Mouse (Mus musculus): ENCODE data around the gene A630001G21Rik. TPM values are rescaled to one million over a fixed set of nuclear protein-coding genes. Genes with fewer than 3 reads are reported as not detected.
A peak's percentile ranks its signal among the peaks of the same experiment; 100 is the strongest.

The A630001G21Rik gene
- polyA plus RNA-seq, 1 experiment, result 0.02 TPM

DNA sequence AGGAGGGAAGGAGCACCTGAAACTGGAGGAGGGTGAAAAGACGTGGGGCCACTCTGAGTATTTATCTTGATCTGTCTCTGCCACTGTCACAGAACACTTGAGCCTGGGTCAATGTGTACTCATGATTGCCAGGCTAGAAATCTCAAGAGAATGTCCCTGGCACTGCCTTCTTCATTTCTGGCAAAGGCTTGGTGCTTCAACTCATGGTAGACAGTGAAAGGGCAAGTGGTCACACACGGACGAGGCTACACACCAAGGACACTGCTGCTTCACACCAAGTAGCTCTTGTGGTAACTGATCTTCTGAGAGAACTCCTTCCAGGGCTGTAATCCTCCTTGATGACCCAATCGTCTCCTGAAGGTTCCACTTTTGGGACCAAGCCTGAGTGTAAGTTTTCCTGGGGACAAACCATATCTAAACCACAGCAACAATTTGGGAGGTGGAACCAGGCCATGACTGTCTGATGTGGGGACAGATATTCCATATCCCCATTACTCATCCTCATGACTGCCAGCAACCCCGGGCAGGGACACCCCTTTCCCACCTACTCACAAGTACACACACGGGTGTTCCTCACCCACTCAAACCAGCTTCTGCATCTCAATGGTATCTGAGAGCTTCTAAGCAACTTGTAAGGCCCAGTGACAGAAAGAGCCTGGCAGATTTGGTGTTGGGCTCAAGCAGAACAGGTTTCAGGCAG, 20.8 kb downstream of the A630001G21Rik start:
- Histone ChIP-seq H3ac (ENCODE audit: control insufficient read depth, insufficient read length) (no peak overlapping the region), H3K79me2 (ENCODE audit: control insufficient read depth, insufficient read depth) (no peaks in the 10 kb centered on the region), H3K36me3 (ENCODE audit: control insufficient read depth, insufficient read depth) (no peaks in the 10 kb centered on the region), H3K27me3 (ENCODE audit: control insufficient read depth, insufficient read depth, insufficient read length) (no peaks in the 10 kb centered on the region), H3K4me2 (ENCODE audit: low read depth) (peak overlapping the region; percentile 30), H3K4me3 (no peak overlapping the region)
- TF ChIP-seq E2F4 (IDR thresholded peaks at IDR 0.05; ENCODE audit: insufficient read depth), result no peak
- TF ChIP-seq CEBPB (IDR thresholded peaks at IDR 0.05; ENCODE audit: insufficient read depth, poor library complexity, severe bottlenecking), result no peak
- no peak for TF ChIP-seq USF1 (IDR thresholded peaks at IDR 0.05; ENCODE audit: low read depth)
- TF ChIP-seq REST (IDR thresholded peaks at IDR 0.05; ENCODE audit: insufficient read depth, insufficient read length), result no peak
- no peak for TF ChIP-seq MYOG (IDR thresholded peaks at IDR 0.05; ENCODE audit: control insufficient read depth in 1 of 3, insufficient read depth in 1 of 3, insufficient read length in 2 of 3, low read depth in 2 of 3)
- TF ChIP-seq POLR2A (IDR thresholded peaks at IDR 0.05; ENCODE audit: insufficient read length, low read depth), result no peak
- no peak for TF ChIP-seq TCF12 (IDR thresholded peaks at IDR 0.05; ENCODE audit: insufficient read depth, poor library complexity, severe bottlenecking)
- TF ChIP-seq POLR2AphosphoS2 (IDR thresholded peaks at IDR 0.05; ENCODE audit: insufficient read length, low read depth), result no peak
- no peak for TF ChIP-seq TCF3 (IDR thresholded peaks at IDR 0.05; ENCODE audit: insufficient read length, low read depth)
- TF ChIP-seq SRF (IDR thresholded peaks at IDR 0.05; ENCODE audit: control insufficient read depth, insufficient read length, low read depth), result no peak
- no peak for TF ChIP-seq MYOD1 (IDR thresholded peaks at IDR 0.05; ENCODE audit: control insufficient read depth in 1 of 3, insufficient read length in 2 of 3, low read depth in 2 of 3)
- TF ChIP-seq MAX (IDR thresholded peaks at IDR 0.05; ENCODE audit: low read depth), result no peak

GRCm38 (mm10) chr1:85751932-85752680, 26.3 kb downstream of the A630001G21Rik start:
- H3K27me3 ChIP-seq (ENCODE audit: control insufficient read depth, insufficient read depth, insufficient read length), result no peaks in the 10 kb centered on the region

GRCm38 (mm10) chr1:85751494-85751893, 26.9 kb downstream of the A630001G21Rik start:
- Histone ChIP-seq H3K4me2 (ENCODE audit: low read depth) (no peak overlapping the region), H3ac (ENCODE audit: control insufficient read depth, insufficient read length) (no peak overlapping the region), H3K36me3 (ENCODE audit: control insufficient read depth, insufficient read depth) (no peaks in the 10 kb centered on the region), H3K4me3 (no peak overlapping the region), H3K79me2 (ENCODE audit: control insufficient read depth, insufficient read depth) (no peaks in the 10 kb centered on the region), H3K27me3 (ENCODE audit: control insufficient read depth, insufficient read depth, insufficient read length) (no peaks in the 10 kb centered on the region)
- TF ChIP-seq REST (IDR thresholded peaks at IDR 0.05; ENCODE audit: insufficient read depth, insufficient read length) (no peak), MYOD1 (IDR thresholded peaks at IDR 0.05; ENCODE audit: control insufficient read depth in 1 of 3, insufficient read length in 2 of 3, low read depth in 2 of 3) (no peak), POLR2A (IDR thresholded peaks at IDR 0.05; ENCODE audit: insufficient read length, low read depth) (no peak), CEBPB (IDR thresholded peaks at IDR 0.05; ENCODE audit: insufficient read depth, poor library complexity, severe bottlenecking) (no peak), MAX (IDR thresholded peaks at IDR 0.05; ENCODE audit: low read depth) (no peak), E2F4 (IDR thresholded peaks at IDR 0.05; ENCODE audit: insufficient read depth) (no peak), POLR2AphosphoS2 (IDR thresholded peaks at IDR 0.05; ENCODE audit: insufficient read length, low read depth) (no peak), USF1 (IDR thresholded peaks at IDR 0.05; ENCODE audit: low read depth) (no peak), SRF (IDR thresholded peaks at IDR 0.05; ENCODE audit: control insufficient read depth, insufficient read length, low read depth) (no peak), MYOG (IDR thresholded peaks at IDR 0.05; ENCODE audit: control insufficient read depth in 1 of 3, insufficient read depth in 1 of 3, insufficient read length in 2 of 3, low read depth in 2 of 3) (no peak), TCF3 (IDR thresholded peaks at IDR 0.05; ENCODE audit: insufficient read length, low read depth) (no peak), TCF12 (IDR thresholded peaks at IDR 0.05; ENCODE audit: insufficient read depth, poor library complexity, severe bottlenecking) (no peak)

More at GRCm38 (mm10) chr1:85751932-85752680, 26.3 kb downstream of the A630001G21Rik start:
- no peaks in the 10 kb centered on the region for H3K36me3 ChIP-seq (ENCODE audit: control insufficient read depth, insufficient read depth)
- H3K79me2 ChIP-seq (ENCODE audit: control insufficient read depth, insufficient read depth), result no peaks in the 10 kb centered on the region
- no peak overlapping the region for H3K4me3 ChIP-seq
- H3ac ChIP-seq (ENCODE audit: control insufficient read depth, insufficient read length), result no peak overlapping the region
- H3K4me2 ChIP-seq (ENCODE audit: low read depth), result no peak overlapping the region
- TF ChIP-seq TCF3 (IDR thresholded peaks at IDR 0.05; ENCODE audit: insufficient read length, low read depth) (no peak), POLR2AphosphoS2 (IDR thresholded peaks at IDR 0.05; ENCODE audit: insufficient read length, low read depth) (no peak)

GRCm38 (mm10) chr1:85750650-85751049, 27.8 kb downstream of the A630001G21Rik start:
- H3K4me3 ChIP-seq, result no peak overlapping the region
- TF ChIP-seq MYOD1 (IDR thresholded peaks at IDR 0.05; ENCODE audit: control insufficient read depth in 1 of 3, insufficient read length in 2 of 3, low read depth in 2 of 3), result no peak
- H3K4me2 ChIP-seq (ENCODE audit: low read depth), result no peak overlapping the region
- no peak overlapping the region for H3ac ChIP-seq (ENCODE audit: control insufficient read depth, insufficient read length)
- H3K79me2 ChIP-seq (ENCODE audit: control insufficient read depth, insufficient read depth), result no peaks in the 10 kb centered on the region
- no peaks in the 10 kb centered on the region for H3K27me3 ChIP-seq (ENCODE audit: control insufficient read depth, insufficient read depth, insufficient read length)
- H3K36me3 ChIP-seq (ENCODE audit: control insufficient read depth, insufficient read depth), result no peaks in the 10 kb centered on the region

- H3K27me3 ChIP-seq (ENCODE audit: control insufficient read depth, insufficient read depth, insufficient read length), result no peaks in the 10 kb centered on the region
These were observed 28.6 kb downstream of the A630001G21Rik start for GRCm38 (mm10) chr1:85749829-85750228.

More at GRCm38 (mm10) chr1:85749829-85750228, 28.6 kb downstream of the A630001G21Rik start:
- no peaks in the 10 kb centered on the region for H3K79me2 ChIP-seq (ENCODE audit: control insufficient read depth, insufficient read depth)
- no peak overlapping the region for H3K4me2 ChIP-seq (ENCODE audit: low read depth)
- H3K4me3 ChIP-seq, result no peak overlapping the region
- no peak overlapping the region for H3ac ChIP-seq (ENCODE audit: control insufficient read depth, insufficient read length)
- TF ChIP-seq MYOG (IDR thresholded peaks at IDR 0.05; ENCODE audit: control insufficient read depth in 1 of 3, insufficient read depth in 1 of 3, insufficient read length in 2 of 3, low read depth in 2 of 3), result peak in 1 of 3 experiments; percentile 37
- TF ChIP-seq TCF12 (IDR thresholded peaks at IDR 0.05; ENCODE audit: insufficient read depth, poor library complexity, severe bottlenecking), result no peak
- peak in 1 of 3 experiments; percentile 51 for TF ChIP-seq MYOD1 (IDR thresholded peaks at IDR 0.05; ENCODE audit: control insufficient read depth in 1 of 3, insufficient read length in 2 of 3, low read depth in 2 of 3)
- no peak for TF ChIP-seq POLR2A (IDR thresholded peaks at IDR 0.05; ENCODE audit: insufficient read length, low read depth)
- H3K36me3 ChIP-seq (ENCODE audit: control insufficient read depth, insufficient read depth), result no peaks in the 10 kb centered on the region

All from myocyte (in vitro differentiated cells).